Mouse (Mus musculus) monocyte, adult 5-6 weeks (primary cell): ENCODE data around the gene Nsun3. TPM values are rescaled to one million over a fixed set of nuclear protein-coding genes. Genes with fewer than 3 reads are reported as not detected.

Experiments used
- ATAC-seq: fragments of 153-309, 156-312 bp; replicated peaks from 2 replicates; pipeline ENCODE4 v1.8.0; 2017; ENCODE audit warnings: mild to moderate bottlenecking; ENCODE audit not compliant: low TSS enrichment, insufficient number of reproducible peaks, severe bottlenecking, poor library complexity, low FRiP score
- total RNA-seq: library from RNA; stranded (forward); fragments of 200-1000, 200-491, 200-594 nt; gene quantifications from 3 replicates; pipeline ENCODE4 v1.2.3, GENCODE M21; 2017

Gene Nsun3
- total RNA-seq, 1 experiment from 2014 or later: 26.5 TPM

- ATAC-seq: 0 out of 2 replicates have a peak, but pooled peaks have one; percentile 40
Observed at GRCm38 (mm10) chr16:62758340-62758739, 28.3 kb downstream of the Nsun3 start.

- ATAC-seq: no peak
Observed at GRCm38 (mm10) chr16:62755307-62755706, 31.3 kb downstream of the Nsun3 start.

GRCm38 (mm10) chr16:62753597-62753996 lies 33.0 kb downstream of the Nsun3 start:
- no peak for ATAC-seq

GRCm38 (mm10) chr16:62753079-62753478 lies 33.5 kb downstream of the Nsun3 start:
- no peak for ATAC-seq

GRCm38 (mm10) chr16:62745875-62746274 lies 40.7 kb downstream of the Nsun3 start:
- ATAC-seq: no peak

GRCm38 (mm10) chr16:62734359-62734758 lies 52.3 kb downstream of the Nsun3 start:
- ATAC-seq: no peak

GRCm38 (mm10) chr16:62730291-62730690 lies 56.3 kb downstream of the Nsun3 start:
- ATAC-seq: no peak

GRCm38 (mm10) chr16:62729846-62730245 lies 56.8 kb downstream of the Nsun3 start:
- no peak for ATAC-seq

GRCm38 (mm10) chr16:62718255-62718654 lies 68.4 kb downstream of the Nsun3 start:
- 0 out of 2 replicates have a peak, but pooled peaks have one; percentile 34 for ATAC-seq

- ATAC-seq: no peak
Observed at GRCm38 (mm10) chr16:62690436-62690835, 96.2 kb downstream of the Nsun3 start.

- no peak for ATAC-seq
Observed at GRCm38 (mm10) chr16:62686073-62686472, 100.5 kb downstream of the Nsun3 start.

- no peak for ATAC-seq
Observed at GRCm38 (mm10) chr16:62685494-62685893, 101.1 kb downstream of the Nsun3 start.

Other genes starting within 250 kb of the Nsun3 start
- 0.43 TPM in 1 of 3 replicates, not detected in the others for gene Stx19, start 27.9 kb upstream of the Nsun3 start, total RNA-seq
- gene Arl13b, start 60.2 kb upstream of the Nsun3 start, total RNA-seq: 20.4 to 30.8 TPM (median 27.2 TPM) in 3 replicates
- gene Pros1, start 67.5 kb upstream of the Nsun3 start, total RNA-seq: 33.3 to 36.6 TPM (median 35.3 TPM) in 3 replicates